Mouse (Mus musculus) forebrain, embryonic 14.5 days (tissue): ENCODE measurements at regions not wholly inside any gene's neighbourhood (a gene's known extent, or its start where the extent isn't known, plus 50 kb on each side); places are given as distances from the start of the nearest gene placed in this dataset.

Experiments used
- ATAC-seq: fragments of 200-750 bp; cut with Nextera tagmentation; 2 replicates; pipeline ENCODE4 v1.8.0; 2017; ENCODE audit warnings: mild to moderate bottlenecking, moderate library complexity
- DNase-seq: peaks from one replicate; pipeline ENCODE4 v3.0.0-alpha.2; 2015; ENCODE audit warnings: low spot score
- H3K27ac ChIP-seq: fragments of 300-500 bp; sonication (generic); 2 replicates; pipeline ENCODE4 v1.5.1; 2014; ENCODE audit warnings: low read depth, mild to moderate bottlenecking, control low read depth, low read length, moderate library complexity
- H3K27me3 ChIP-seq: fragments of 300-500 bp; sonication (generic); replicated peaks from 2 replicates; pipeline ENCODE4 v1.6.1; 2014; ENCODE audit warnings: low read length, control low read depth, mixed read lengths; ENCODE audit not compliant: control insufficient read depth, insufficient read depth
- H3K36me3 ChIP-seq: fragments of 300-500 bp; sonication (generic); 2 replicates; pipeline ENCODE4 v1.6.1; 2014; ENCODE audit warnings: low read length, control low read depth; ENCODE audit not compliant: control insufficient read depth, insufficient read depth
- H3K4me1 ChIP-seq: fragments of 300-500 bp; sonication (generic); 2 replicates; pipeline ENCODE4 v1.6.1; 2014; ENCODE audit warnings: antibody characterized with exemption, low read length, control low read depth; ENCODE audit not compliant: control insufficient read depth, insufficient read depth
- H3K4me2 ChIP-seq: fragments of 300-500 bp; sonication (generic); 2 replicates; pipeline ENCODE4 v1.6.1; 2014; ENCODE audit warnings: mild to moderate bottlenecking, control low read depth, low read length
- H3K4me3 ChIP-seq: fragments of 300-500 bp; sonication (generic); 2 replicates; pipeline ENCODE4 v1.5.1; 2014; ENCODE audit warnings: low read depth, low read length, control low read depth
- H3K9ac ChIP-seq: fragments of 300-500 bp; sonication (generic); 2 replicates; pipeline ENCODE4 v1.6.1; 2014; ENCODE audit warnings: mild to moderate bottlenecking, low read length, control low read depth, moderate library complexity
- H3K9me3 ChIP-seq: fragments of 300-500 bp; sonication (generic); replicated peaks from 2 replicates; pipeline ENCODE4 v1.6.1; 2016; ENCODE audit warnings: low read length, control low read depth, mixed read lengths; ENCODE audit not compliant: control insufficient read depth
- WGBS: fragments of 180-500 bp; shearing (Covaris S2); extraction: QIAGEN DNeasy Blood & Tissue Kit; methylation state at CpG from one replicate; pipeline ENCODE4 v1.1.7; 2014; 5-methylcytosine and 5-hydroxymethylcytosine counted together

GRCm38 (mm10) chr2:74122937-74123336 is 211.8 kb upstream of the Atp5g3 start:
- H3K36me3 ChIP-seq = no peaks in the 10 kb centered on the region
- DNase-seq (no peak), ATAC-seq (no peak)
- H3K4me2 ChIP-seq = no peak overlapping the region
- no peak overlapping the region for H3K4me3 ChIP-seq
- no peaks in the 10 kb centered on the region for H3K27me3 ChIP-seq
- peaks cover 16% of the 10 kb centered on the region; the same call in 1 of the 2 replicates for H3K4me1 ChIP-seq
- no peak overlapping the region for H3K9ac ChIP-seq
- no peak overlapping the region for H3K27ac ChIP-seq
- WGBS = 40% methylated on average over 2 of the region's 2 CpGs
- H3K9me3 ChIP-seq = no peaks in the 10 kb centered on the region

GRCm38 (mm10) chr2:74120051-74120450 is 208.9 kb upstream of the Atp5g3 start:
- Histone ChIP-seq H3K4me2 (no peak overlapping the region), H3K9me3 (no peaks in the 10 kb centered on the region), H3K9ac (no peak overlapping the region), H3K27ac (peak overlapping the region; percentile 68), H3K36me3 (no peaks in the 10 kb centered on the region), H3K4me3 (no peak overlapping the region), H3K27me3 (no peaks in the 10 kb centered on the region), H3K4me1 (peaks cover 16% of the 10 kb centered on the region; the same call in 1 of the 2 replicates)
- ATAC-seq = peak; percentile 17; the same call in 1 of the 2 replicates
- 39% methylated on average over 10 of the region's 10 CpGs for whole genome bisulfite sequencing
- peak; percentile 30 for DNase-seq

- 41% methylated on average over 17 of the region's 17 CpGs for WGBS
- no peak overlapping the region for H3K4me2 ChIP-seq
Measured at GRCm38 (mm10) chr2:74119167-74119937, 208.2 kb upstream of the Atp5g3 start.

GRCm38 (mm10) chr2:74106472-74106871 is 195.3 kb upstream of the Atp5g3 start:
- no peaks in the 10 kb centered on the region for H3K4me1 ChIP-seq
- WGBS = 87% methylated on average over 4 of the region's 4 CpGs
- H3K27me3 ChIP-seq = no peaks in the 10 kb centered on the region
- no peak overlapping the region for H3K9ac ChIP-seq
- H3K27ac ChIP-seq = no peak overlapping the region
- no peak for DNase-seq
- no peak overlapping the region for H3K4me2 ChIP-seq
- H3K36me3 ChIP-seq = no peaks in the 10 kb centered on the region
- H3K9me3 ChIP-seq = no peaks in the 10 kb centered on the region
- ATAC-seq = no peak
- H3K4me3 ChIP-seq = no peak overlapping the region

More at GRCm38 (mm10) chr2:74119167-74119937, 208.2 kb upstream of the Atp5g3 start:
- ATAC-seq (peak; percentile 66), DNase-seq (peak; percentile 72)
- H3K9ac ChIP-seq = no peak overlapping the region
- H3K4me3 ChIP-seq = no peak overlapping the region
- H3K27me3 ChIP-seq = no peaks in the 10 kb centered on the region
- no peaks in the 10 kb centered on the region for H3K9me3 ChIP-seq
- H3K27ac ChIP-seq = peak overlapping the region; percentile 68
- no peaks in the 10 kb centered on the region for H3K36me3 ChIP-seq
- peaks cover 16% of the 10 kb centered on the region; the same call in 1 of the 2 replicates for H3K4me1 ChIP-seq

GRCm38 (mm10) chr2:74099671-74100372 is 188.7 kb upstream of the Atp5g3 start:
- H3K4me1 ChIP-seq = peaks cover 10% of the 10 kb centered on the region; the same call in 1 of the 2 replicates
- no peaks in the 10 kb centered on the region for H3K9me3 ChIP-seq
- H3K9ac ChIP-seq = no peak overlapping the region
- H3K4me2 ChIP-seq = no peak overlapping the region
- peak; percentile 34 for DNase-seq
- H3K4me3 ChIP-seq = no peak overlapping the region
- ATAC-seq = no peak
- H3K27ac ChIP-seq = no peak overlapping the region
- H3K27me3 ChIP-seq = no peaks in the 10 kb centered on the region
- H3K36me3 ChIP-seq = no peaks in the 10 kb centered on the region
- 79% methylated on average over 9 of the region's 9 CpGs for WGBS

GRCm38 (mm10) chr2:74096809-74097208 is 185.7 kb upstream of the Atp5g3 start:
- peak; percentile 76 for DNase-seq
- Histone ChIP-seq H3K27ac (no peak overlapping the region), H3K4me3 (no peak overlapping the region), H3K4me1 (peaks cover 10% of the 10 kb centered on the region; the same call in 1 of the 2 replicates), H3K9me3 (no peaks in the 10 kb centered on the region), H3K27me3 (no peaks in the 10 kb centered on the region), H3K36me3 (no peaks in the 10 kb centered on the region), H3K4me2 (no peak overlapping the region), H3K9ac (no peak overlapping the region)
- WGBS = 26% methylated on average over 2 of the region's 2 CpGs
- ATAC-seq = peak; percentile 79

- WGBS = 89% methylated on average over 7 of the region's 7 CpGs
- DNase-seq = no peak
- Histone ChIP-seq H3K27me3 (no peaks in the 10 kb centered on the region), H3K9ac (no peak overlapping the region), H3K4me1 (peaks cover 6% of the 10 kb centered on the region; the same call in 1 of the 2 replicates), H3K9me3 (no peaks in the 10 kb centered on the region), H3K36me3 (no peaks in the 10 kb centered on the region), H3K27ac (no peak overlapping the region), H3K4me3 (no peak overlapping the region), H3K4me2 (no peak overlapping the region)
- no peak for ATAC-seq
Measured at GRCm38 (mm10) chr2:74093494-74093893, 182.4 kb upstream of the Atp5g3 start.

GRCm38 (mm10) chr2:74087375-74087774 is 176.2 kb upstream of the Atp5g3 start:
- Histone ChIP-seq H3K9ac (no peak overlapping the region), H3K27ac (no peak overlapping the region), H3K4me1 (no peaks in the 10 kb centered on the region), H3K9me3 (no peaks in the 10 kb centered on the region), H3K4me3 (no peak overlapping the region), H3K36me3 (no peaks in the 10 kb centered on the region), H3K27me3 (no peaks in the 10 kb centered on the region), H3K4me2 (no peak overlapping the region)
- ATAC-seq = no peak
- no peak for DNase-seq
- WGBS = 69% methylated on average over 3 of the region's 3 CpGs

- WGBS = 80% methylated on average over 6 of the region's 6 CpGs
- H3K4me3 ChIP-seq = no peak overlapping the region
Measured at GRCm38 (mm10) chr2:74084971-74085370, 173.8 kb upstream of the Atp5g3 start.

More at GRCm38 (mm10) chr2:74084971-74085370, 173.8 kb upstream of the Atp5g3 start:
- Histone ChIP-seq H3K4me2 (no peak overlapping the region), H3K9me3 (no peaks in the 10 kb centered on the region), H3K4me1 (no peaks in the 10 kb centered on the region), H3K9ac (no peak overlapping the region), H3K36me3 (no peaks in the 10 kb centered on the region), H3K27ac (no peak overlapping the region), H3K27me3 (no peaks in the 10 kb centered on the region)
- DNase-seq (no peak), ATAC-seq (no peak)
